Mouse (Mus musculus) forebrain, embryonic 13.5 days (tissue): ENCODE measurements around the gene Acot7. TPM values are rescaled to one million over a fixed set of nuclear protein-coding genes. Genes with fewer than 3 reads are reported as not detected.

Source experiments
- ATAC-seq: fragments of 200-750 bp; cut with Nextera tagmentation; 2 replicates; pipeline ENCODE4 v1.8.0; 2017
- H3K27ac ChIP-seq: fragments of 300-500 bp; sonication (generic); 2 replicates; pipeline ENCODE4 v1.5.1; 2015; ENCODE audit warnings: inconsistent platforms, mild to moderate bottlenecking, moderate library complexity
- H3K27me3 ChIP-seq: fragments of 300-500 bp; sonication (generic); 2 replicates; pipeline ENCODE4 v1.6.1; 2015; ENCODE audit warnings: mild to moderate bottlenecking, inconsistent platforms
- H3K36me3 ChIP-seq: fragments of 300-500 bp; sonication (generic); 2 replicates; pipeline ENCODE4 v1.6.1; 2015; ENCODE audit warnings: mild to moderate bottlenecking, inconsistent platforms; ENCODE audit not compliant: poor library complexity, severe bottlenecking
- H3K4me1 ChIP-seq: fragments of 300-500 bp; sonication (generic); 2 replicates; pipeline ENCODE4 v1.6.1; 2015; ENCODE audit warnings: inconsistent platforms
- H3K4me2 ChIP-seq: fragments of 300-500 bp; sonication (generic); 2 replicates; pipeline ENCODE4 v1.6.1; 2015; ENCODE audit warnings: inconsistent platforms, mild to moderate bottlenecking, moderate library complexity
- H3K4me3 ChIP-seq: fragments of 300-500 bp; sonication (generic); 2 replicates; pipeline ENCODE4 v1.5.1; 2015; ENCODE audit warnings: mild to moderate bottlenecking, inconsistent platforms
- H3K9ac ChIP-seq: fragments of 300-500 bp; sonication (generic); 2 replicates; pipeline ENCODE4 v1.6.1; 2015; ENCODE audit warnings: mild to moderate bottlenecking, inconsistent platforms
- H3K9me3 ChIP-seq: fragments of 300-500 bp; sonication (generic); replicated peaks from 2 replicates; pipeline ENCODE4 v1.6.1; 2016; ENCODE audit warnings: inconsistent platforms
- WGBS: fragments of 180-500 bp; shearing (Covaris S2); methylation state at CpG from one replicate; pipeline ENCODE4 v1.1.7; 2015; 5-methylcytosine and 5-hydroxymethylcytosine counted together
- polyA plus RNA-seq: library from polyadenylated mRNA; unstranded; fragments of >200 nt; fragmentation: Nextera tagmentation; extraction: Ambion mirVana; gene quantifications from 2 replicates; pipeline ENCODE4 v1.2.1, GENCODE M21; 2015

Gene Acot7
- polyA plus RNA-seq, 1 experiment from 2014 or later, result 126 TPM

- Histone ChIP-seq H3K4me1 (peaks cover 57% of the 10 kb centered on the region), H3K27ac (no peak overlapping the region), H3K4me2 (peak overlapping the region; percentile 63), H3K4me3 (peak overlapping the region; percentile 36), H3K27me3 (peaks cover 94% of the 10 kb centered on the region), H3K36me3 (no peaks in the 10 kb centered on the region), H3K9ac (peak overlapping the region; percentile 41), H3K9me3 (no peaks in the 10 kb centered on the region)
- WGBS, result 1% methylated on average over 32 of the region's 32 CpGs
- peak; percentile 33; the same call in 1 of the 2 replicates for ATAC-seq
These were observed 108.2 kb downstream of the Acot7 start for GRCm38 (mm10) chr4:152286183-152286582.

- no peaks in the 10 kb centered on the region for H3K9me3 ChIP-seq
- H3K36me3 ChIP-seq, result no peaks in the 10 kb centered on the region
- H3K9ac ChIP-seq, result peak overlapping the region; percentile 41; the same call in 1 of the 2 replicates
- ATAC-seq, result no peak
- 2% methylated on average over 22 of the region's 26 CpGs for WGBS
- no peak overlapping the region for H3K27ac ChIP-seq
- peaks cover 94% of the 10 kb centered on the region for H3K27me3 ChIP-seq
- H3K4me3 ChIP-seq, result peak overlapping the region; percentile 36
- H3K4me1 ChIP-seq, result peaks cover 62% of the 10 kb centered on the region
- H3K4me2 ChIP-seq, result peak overlapping the region; percentile 63
These were observed 109.0 kb downstream of the Acot7 start for GRCm38 (mm10) chr4:152286887-152287286.

DNA sequence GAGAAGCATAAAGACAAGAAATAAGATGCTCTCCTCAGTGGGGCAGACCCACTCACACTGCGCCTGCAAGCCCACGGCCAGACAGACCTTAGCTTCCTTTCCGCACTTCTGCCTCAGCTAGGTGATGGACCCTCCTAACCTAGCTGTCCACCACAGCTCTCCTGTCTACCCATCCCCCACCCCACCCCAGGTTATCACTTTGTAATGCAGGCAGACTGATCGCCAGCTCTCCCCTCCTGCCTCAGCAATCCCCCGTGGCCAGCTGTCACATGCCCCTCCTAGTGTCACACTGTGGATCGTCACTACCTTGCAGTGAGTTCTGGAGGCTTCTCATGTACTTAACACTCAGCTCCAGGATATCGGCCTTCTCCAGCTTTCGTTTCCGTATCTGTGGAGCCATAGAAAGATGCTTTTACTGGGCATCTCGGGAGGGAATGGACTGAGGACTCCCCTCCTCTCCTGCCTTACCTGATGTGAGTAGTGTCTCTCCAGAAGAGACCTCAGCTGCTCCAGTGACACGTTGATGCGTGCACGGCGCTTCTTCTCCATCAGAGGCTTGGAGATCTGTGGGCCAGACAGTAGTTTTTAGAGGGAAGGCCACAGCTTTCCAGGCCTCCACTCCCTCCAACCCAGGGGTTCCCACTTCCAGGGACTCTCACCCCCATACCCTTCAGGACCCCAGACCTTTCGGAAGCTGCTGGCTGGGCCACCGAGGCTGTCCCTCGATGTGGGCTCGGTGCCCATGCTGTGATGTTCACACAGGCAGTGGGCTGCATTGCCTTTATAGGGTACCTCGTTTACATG is 109.6 kb downstream of the Acot7 start:
- peaks cover 67% of the 10 kb centered on the region for H3K4me1 ChIP-seq
- H3K4me2 ChIP-seq, result peak overlapping the region; percentile 63; the same call in 1 of the 2 replicates
- H3K4me3 ChIP-seq, result no peak overlapping the region
- H3K9ac ChIP-seq, result no peak overlapping the region
- 4% methylated on average over 19 of the region's 19 CpGs for WGBS
- H3K9me3 ChIP-seq, result no peaks in the 10 kb centered on the region
- peaks cover 94% of the 10 kb centered on the region for H3K27me3 ChIP-seq
- no peaks in the 10 kb centered on the region for H3K36me3 ChIP-seq
- ATAC-seq, result no peak
- H3K27ac ChIP-seq, result no peak overlapping the region

DNA sequence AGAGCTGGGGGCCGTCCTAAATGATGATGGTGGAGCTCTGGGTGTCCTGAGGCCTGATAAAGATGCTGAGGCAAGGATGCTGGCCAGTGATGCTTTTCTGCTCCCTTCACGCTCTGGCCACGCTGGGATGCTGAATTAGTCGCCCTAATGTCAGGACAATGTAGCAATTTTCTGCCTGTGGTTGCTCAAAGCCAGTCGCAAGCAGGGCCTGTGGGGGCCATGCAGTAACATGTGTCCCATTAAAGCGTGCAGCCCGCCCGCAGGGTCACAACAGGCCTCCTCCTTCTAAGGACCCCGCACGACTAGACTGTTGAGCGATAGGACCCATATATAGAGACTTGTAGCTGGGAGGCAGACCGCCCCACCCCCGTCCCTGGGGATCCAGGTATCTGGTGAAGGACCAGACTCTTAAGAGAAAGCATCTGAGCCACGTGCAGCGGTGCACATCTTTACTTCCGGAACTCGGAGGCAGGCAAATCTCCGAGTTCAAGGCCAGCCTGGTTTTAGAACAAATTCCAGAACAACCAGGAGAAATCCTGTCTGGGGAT is 110.5 kb downstream of the Acot7 start:
- H3K9ac ChIP-seq, result no peak overlapping the region
- H3K4me2 ChIP-seq, result no peak overlapping the region
- H3K27ac ChIP-seq, result no peak overlapping the region
- 34% methylated on average over 18 of the region's 18 CpGs for WGBS
- peaks cover 94% of the 10 kb centered on the region for H3K27me3 ChIP-seq
- H3K4me3 ChIP-seq, result no peak overlapping the region
- H3K4me1 ChIP-seq, result peaks cover 66% of the 10 kb centered on the region
- no peak for ATAC-seq
- no peaks in the 10 kb centered on the region for H3K36me3 ChIP-seq
- H3K9me3 ChIP-seq, result no peaks in the 10 kb centered on the region

GRCm38 (mm10) chr4:152290385-152290784 is 112.5 kb downstream of the Acot7 start:
- Histone ChIP-seq H3K36me3 (no peaks in the 10 kb centered on the region), H3K27me3 (peaks cover 94% of the 10 kb centered on the region), H3K4me3 (peak overlapping the region; percentile 34), H3K9me3 (no peaks in the 10 kb centered on the region), H3K4me1 (peaks cover 64% of the 10 kb centered on the region), H3K4me2 (peak overlapping the region; percentile 64), H3K27ac (no peak overlapping the region), H3K9ac (peak overlapping the region; percentile 52)
- under 1% methylated on average over 38 of the region's 39 CpGs for WGBS
- ATAC-seq, result peak; percentile 39

- peak overlapping the region; percentile 64 for H3K4me2 ChIP-seq
- peaks cover 63% of the 10 kb centered on the region for H3K4me1 ChIP-seq
- H3K9me3 ChIP-seq, result no peaks in the 10 kb centered on the region
- H3K27me3 ChIP-seq, result peaks cover 94% of the 10 kb centered on the region
- H3K4me3 ChIP-seq, result peak overlapping the region; percentile 34; the same call in 1 of the 2 replicates
- no peak for ATAC-seq
- no peaks in the 10 kb centered on the region for H3K36me3 ChIP-seq
- H3K27ac ChIP-seq, result no peak overlapping the region
- WGBS, result 5% methylated on average over 11 of the region's 11 CpGs
- H3K9ac ChIP-seq, result no peak overlapping the region
These were observed 113.1 kb downstream of the Acot7 start for GRCm38 (mm10) chr4:152290991-152291390.

GRCm38 (mm10) chr4:152291562-152291961 is 113.6 kb downstream of the Acot7 start, which contains the start of gene Hes3:
Hes3 (minus strand) TSS chr4:152291662.
- Histone ChIP-seq H3K9ac (peak within 1 kb of the TSS; percentile 52), H3K9me3 (no peaks in the 10 kb centered on the region), H3K27ac (no peak within 1 kb of the TSS), H3K4me2 (peak within 1 kb of the TSS; percentile 64), H3K27me3 (peaks cover 89% of the 10 kb centered on the region), H3K4me3 (peak within 1 kb of the TSS; percentile 34), H3K36me3 (no peaks in the 10 kb centered on the region), H3K4me1 (peaks cover 60% of the 10 kb centered on the region)
- WGBS, result 13% methylated on average over 6 of the region's 6 CpGs
- no peak for ATAC-seq

DNA sequence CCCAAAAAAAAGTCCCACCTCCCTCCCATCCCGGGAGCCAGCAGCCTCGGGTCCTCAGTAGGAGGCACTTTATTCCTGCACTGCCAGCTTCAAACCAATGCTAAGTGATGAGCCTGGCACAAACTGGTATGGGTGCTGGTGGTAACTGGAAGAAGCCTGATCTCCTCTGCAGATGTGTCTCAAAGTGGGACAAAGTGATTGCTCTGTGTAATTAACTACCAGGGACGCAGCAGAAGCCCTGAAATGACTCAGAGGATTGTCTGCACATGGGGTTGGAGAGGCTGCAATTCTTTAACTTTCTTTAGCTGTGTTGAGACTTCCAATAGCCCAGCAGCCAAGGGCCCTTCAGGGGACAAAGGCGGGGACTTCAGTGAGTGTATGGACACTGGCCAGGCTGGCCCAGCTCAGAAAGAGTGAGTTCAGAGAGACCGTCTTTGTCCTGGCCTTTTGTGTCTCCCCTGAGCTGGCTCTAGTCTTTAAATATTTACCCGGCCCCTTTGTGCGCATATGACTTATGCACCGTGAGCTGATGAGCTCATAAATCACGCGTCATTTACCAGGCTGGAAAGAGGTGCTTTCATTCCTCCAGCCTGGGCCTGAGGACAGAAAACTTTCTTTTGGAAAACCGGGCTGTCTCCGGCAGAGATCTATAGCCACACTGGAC is 114.3 kb downstream of the Acot7 start:
- Histone ChIP-seq H3K4me1 (peaks cover 54% of the 10 kb centered on the region), H3K36me3 (no peaks in the 10 kb centered on the region), H3K27ac (no peak overlapping the region), H3K4me2 (no peak overlapping the region), H3K9ac (no peak overlapping the region), H3K27me3 (peaks cover 83% of the 10 kb centered on the region), H3K9me3 (no peaks in the 10 kb centered on the region), H3K4me3 (no peak overlapping the region)
- WGBS, result 2% methylated on average over 12 of the region's 12 CpGs
- ATAC-seq, result no peak

GRCm38 (mm10) chr4:152294188-152294929 is 116.4 kb downstream of the Acot7 start:
- Histone ChIP-seq H3K4me3 (no peak overlapping the region), H3K4me2 (no peak overlapping the region), H3K27me3 (peaks cover 66% of the 10 kb centered on the region), H3K4me1 (peaks cover 55% of the 10 kb centered on the region), H3K9ac (no peak overlapping the region), H3K9me3 (no peaks in the 10 kb centered on the region), H3K27ac (no peak overlapping the region), H3K36me3 (peaks cover under 1% of the 10 kb centered on the region; the same call in 1 of the 2 replicates)
- 61% methylated on average over 10 of the region's 10 CpGs for WGBS
- no peak for ATAC-seq

- H3K27me3 ChIP-seq, result peaks cover 51% of the 10 kb centered on the region
- H3K9ac ChIP-seq, result no peak overlapping the region
- no peaks in the 10 kb centered on the region for H3K9me3 ChIP-seq
- peaks cover 41% of the 10 kb centered on the region for H3K4me1 ChIP-seq
- no peak overlapping the region for H3K27ac ChIP-seq
- peaks cover 16% of the 10 kb centered on the region for H3K36me3 ChIP-seq
- no peak overlapping the region for H3K4me2 ChIP-seq
- ATAC-seq, result no peak
- H3K4me3 ChIP-seq, result no peak overlapping the region
- 64% methylated on average over 4 of the region's 4 CpGs for WGBS
These were observed 118.0 kb downstream of the Acot7 start for GRCm38 (mm10) chr4:152295916-152296315.

GRCm38 (mm10) chr4:152296371-152296770 is 118.4 kb downstream of the Acot7 start:
- H3K27me3 ChIP-seq, result peaks cover 47% of the 10 kb centered on the region
- no peak; the same call in 1 of the 2 replicates for ATAC-seq
- peak overlapping the region; percentile 75 for H3K4me2 ChIP-seq
- H3K9me3 ChIP-seq, result no peaks in the 10 kb centered on the region
- H3K27ac ChIP-seq, result no peak overlapping the region
- WGBS, result 19% methylated on average over 8 of the region's 8 CpGs
- peaks cover 20% of the 10 kb centered on the region for H3K36me3 ChIP-seq
- peak overlapping the region; percentile 61 for H3K9ac ChIP-seq
- peak overlapping the region; percentile 96 for H3K4me3 ChIP-seq
- H3K4me1 ChIP-seq, result peaks cover 36% of the 10 kb centered on the region
